Mouse (Mus musculus) neural tube, embryonic 14.5 days (tissue): ENCODE data around the gene Nt5m. TPM values are rescaled to one million over a fixed set of nuclear protein-coding genes. Genes with fewer than 3 reads are reported as not detected.

Source experiments
- ATAC-seq: fragments of 200-750 bp; cut with Nextera tagmentation; 2 replicates; pipeline ENCODE4 v1.8.0; 2017; ENCODE audit warnings: low read depth, mild to moderate bottlenecking, moderate TSS enrichment, moderate library complexity
- H3K27ac ChIP-seq: fragments of 300-500 bp; sonication (generic); 2 replicates; pipeline ENCODE4 v1.5.1; 2014; ENCODE audit warnings: low read depth, mild to moderate bottlenecking, control low read depth, low read length, moderate library complexity, mixed read lengths
- H3K27me3 ChIP-seq: fragments of 300-500 bp; sonication (generic); 2 replicates; pipeline ENCODE4 v1.6.1; 2014; ENCODE audit warnings: low read length; ENCODE audit not compliant: control insufficient read depth, insufficient read depth
- H3K36me3 ChIP-seq: fragments of 300-500 bp; sonication (generic); 2 replicates; pipeline ENCODE4 v1.6.1; 2014; ENCODE audit warnings: low read length, mixed read lengths; ENCODE audit not compliant: control insufficient read depth, insufficient read depth
- H3K4me1 ChIP-seq: fragments of 300-500 bp; sonication (generic); 2 replicates; pipeline ENCODE4 v1.6.1; 2014; ENCODE audit warnings: low read length; ENCODE audit not compliant: control insufficient read depth, insufficient read depth
- H3K4me2 ChIP-seq: fragments of 300-500 bp; sonication (generic); 2 replicates; pipeline ENCODE4 v1.6.1; 2014; ENCODE audit warnings: mild to moderate bottlenecking, low read depth, low read length, control low read depth
- H3K4me3 ChIP-seq: fragments of 300-500 bp; sonication (generic); 2 replicates; pipeline ENCODE4 v1.5.1; 2014; ENCODE audit warnings: low read depth, low read length, control low read depth, mixed read lengths
- H3K9ac ChIP-seq: fragments of 300-500 bp; sonication (generic); replicated peaks from 2 replicates; pipeline ENCODE4 v1.6.1; 2014; ENCODE audit warnings: low read depth, mild to moderate bottlenecking, control low read depth, low read length, mixed read lengths
- H3K9me3 ChIP-seq: fragments of 300-500 bp; sonication (generic); 2 replicates; pipeline ENCODE4 v1.6.1; 2016; ENCODE audit warnings: low read length; ENCODE audit not compliant: control insufficient read depth
- WGBS: fragments of 180-500 bp; shearing (Covaris S2); extraction: QIAGEN DNeasy Blood & Tissue Kit; methylation state at CpG from one replicate; pipeline ENCODE4 v1.1.7; 2014; 5-methylcytosine and 5-hydroxymethylcytosine counted together
- polyA plus RNA-seq: library from polyadenylated mRNA; unstranded; fragments of >200 nt; fragmentation: Nextera tagmentation; extraction: Ambion mirVana; gene quantifications from 2 replicates; pipeline ENCODE4 v1.2.1, GENCODE M21; 2014

The Nt5m gene
- polyA plus RNA-seq, result 69.6 and 80.7 TPM in 2 replicates

DNA sequence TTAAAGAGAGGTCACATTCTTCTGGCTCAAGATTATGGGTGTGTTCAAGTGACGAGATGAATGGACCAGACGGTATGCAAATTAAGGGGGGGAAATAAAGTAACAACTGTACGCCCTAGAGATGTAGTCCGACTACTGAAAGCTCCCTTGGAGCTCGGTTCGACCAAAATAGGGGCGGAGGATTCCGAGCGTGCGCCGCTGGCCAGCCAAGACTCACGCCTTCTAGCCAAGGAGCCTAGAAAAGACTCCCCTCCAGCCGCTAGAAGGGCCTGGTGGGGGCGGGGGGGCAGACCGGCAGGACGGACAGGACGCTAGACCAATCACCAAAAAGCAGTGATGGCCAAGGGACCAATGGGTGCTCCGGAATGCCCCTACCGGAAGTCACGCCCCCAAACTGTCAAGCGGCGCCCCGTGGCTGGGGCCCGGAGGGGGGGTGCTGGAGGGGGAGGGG is at the start of gene Nt5m:
TSS of gene Nt5m (plus strand) at position 440 of the 451 bp plus-strand sequence.
- Histone ChIP-seq H3K4me2 (peak within 1 kb of the TSS; percentile 57), H3K36me3 (peaks cover 10% of the 10 kb centered on the region), H3K27ac (peak within 1 kb of the TSS; percentile 96), H3K9me3 (no peaks in the 10 kb centered on the region), H3K9ac (peak within 1 kb of the TSS; percentile 87), H3K4me1 (peaks cover 17% of the 10 kb centered on the region), H3K27me3 (no peaks in the 10 kb centered on the region), H3K4me3 (peak within 1 kb of the TSS; percentile 79)
- under 1% methylated on average over 24 of the region's 24 CpGs for WGBS
- peak; percentile 97 for ATAC-seq

DNA sequence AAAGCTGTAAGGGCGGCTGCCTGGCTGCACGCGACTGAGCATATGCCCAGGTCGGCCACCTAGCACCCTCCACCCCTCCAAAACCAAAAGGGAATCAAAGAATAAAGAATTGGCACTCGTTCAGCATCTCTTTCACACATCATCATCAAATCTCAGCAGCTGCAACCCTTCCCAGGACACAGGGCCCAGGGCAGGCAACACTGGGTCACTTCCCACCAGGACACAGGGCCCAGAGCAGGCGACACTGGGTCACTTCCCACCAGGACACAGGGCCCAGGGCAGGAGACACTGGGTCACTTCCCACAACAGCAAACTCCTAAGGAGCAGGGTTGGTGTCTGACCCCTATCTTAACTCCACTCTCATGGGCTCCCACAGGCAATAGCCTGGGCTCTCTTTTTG is 45.9 kb upstream of the Nt5m start:
- Histone ChIP-seq H3K9ac (no peak overlapping the region), H3K27ac (no peak overlapping the region), H3K36me3 (peaks cover 64% of the 10 kb centered on the region), H3K4me2 (no peak overlapping the region), H3K4me3 (no peak overlapping the region), H3K9me3 (no peaks in the 10 kb centered on the region), H3K27me3 (no peaks in the 10 kb centered on the region), H3K4me1 (no peaks in the 10 kb centered on the region)
- no peak for ATAC-seq
- WGBS, result 93% methylated on average over 6 of the region's 6 CpGs

DNA sequence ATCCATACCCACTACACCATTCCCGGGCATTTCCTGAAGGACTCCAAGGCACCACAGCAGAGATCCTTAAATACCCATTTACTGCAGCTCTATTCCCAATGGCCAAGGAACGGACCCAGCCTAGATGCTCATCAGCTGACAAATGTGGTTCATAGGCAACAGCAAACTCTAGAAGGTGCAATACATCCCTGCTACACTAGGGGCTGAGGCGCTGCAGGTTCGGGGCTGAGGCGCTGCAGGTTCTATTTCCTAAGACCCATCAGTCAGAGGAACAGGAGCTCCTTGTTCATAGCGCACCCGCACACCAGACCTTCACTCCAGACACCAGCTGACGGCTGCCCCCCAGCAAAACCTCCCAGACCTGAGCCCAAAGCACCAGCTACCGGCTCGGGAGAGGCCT is 38.8 kb upstream of the Nt5m start:
- WGBS, result 95% methylated on average over 10 of the region's 10 CpGs
- Histone ChIP-seq H3K27me3 (no peaks in the 10 kb centered on the region), H3K27ac (no peak overlapping the region), H3K4me1 (no peaks in the 10 kb centered on the region), H3K9me3 (no peaks in the 10 kb centered on the region), H3K4me3 (no peak overlapping the region), H3K36me3 (peaks cover 88% of the 10 kb centered on the region), H3K9ac (no peak overlapping the region), H3K4me2 (no peak overlapping the region)
- no peak for ATAC-seq

DNA sequence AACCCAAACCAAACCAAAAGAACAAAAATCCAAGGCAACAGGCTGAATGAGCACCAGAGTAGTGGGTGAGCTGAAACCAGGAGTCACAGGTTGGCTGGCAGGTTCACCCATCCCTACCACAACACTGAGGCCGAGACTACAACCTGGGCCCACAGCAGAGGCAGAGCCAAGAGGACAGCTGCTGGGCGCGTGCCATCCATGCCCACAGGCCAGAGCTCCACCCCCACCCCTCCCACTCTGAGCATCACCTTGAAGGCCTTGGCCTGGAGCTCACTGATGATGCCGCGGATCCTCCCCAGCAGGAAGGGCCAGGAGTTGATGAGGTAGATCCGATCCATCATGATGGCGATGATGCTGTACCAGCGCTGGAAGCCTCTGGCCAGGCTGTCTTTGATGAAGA is 37.4 kb upstream of the Nt5m start:
- no peak overlapping the region for H3K4me2 ChIP-seq
- H3K4me1 ChIP-seq, result no peaks in the 10 kb centered on the region
- WGBS, result 96% methylated on average over 8 of the region's 8 CpGs
- H3K27me3 ChIP-seq, result no peaks in the 10 kb centered on the region
- no peaks in the 10 kb centered on the region for H3K9me3 ChIP-seq
- H3K36me3 ChIP-seq, result peaks cover 76% of the 10 kb centered on the region
- no peak for ATAC-seq
- no peak overlapping the region for H3K9ac ChIP-seq
- H3K4me3 ChIP-seq, result no peak overlapping the region
- H3K27ac ChIP-seq, result no peak overlapping the region

DNA sequence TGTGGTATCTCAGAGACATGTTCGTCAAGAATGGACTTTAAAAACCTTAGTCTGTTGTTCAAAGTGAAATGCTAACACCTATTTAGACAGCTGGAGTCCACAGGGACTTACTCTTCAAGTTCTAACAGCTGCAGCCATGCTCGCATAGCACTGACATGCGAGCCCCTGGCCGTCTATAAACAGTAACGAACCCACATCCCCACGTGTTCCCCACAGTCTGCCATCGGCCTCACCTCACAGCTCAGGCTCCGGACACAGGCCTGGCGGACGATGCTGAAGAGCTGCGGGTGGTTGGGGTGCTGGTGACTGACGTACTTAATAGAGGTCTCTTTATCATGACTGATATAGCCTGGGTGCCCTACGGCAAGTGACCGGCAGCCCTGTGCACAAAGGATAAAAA is 35.7 kb upstream of the Nt5m start:
- ATAC-seq, result no peak
- H3K4me2 ChIP-seq, result no peak overlapping the region
- peaks cover 3% of the 10 kb centered on the region for H3K4me1 ChIP-seq
- no peaks in the 10 kb centered on the region for H3K9me3 ChIP-seq
- 93% methylated on average over 14 of the region's 14 CpGs for WGBS
- peaks cover 60% of the 10 kb centered on the region for H3K36me3 ChIP-seq
- no peak overlapping the region for H3K9ac ChIP-seq
- no peak overlapping the region for H3K27ac ChIP-seq
- H3K4me3 ChIP-seq, result no peak overlapping the region
- no peaks in the 10 kb centered on the region for H3K27me3 ChIP-seq

DNA sequence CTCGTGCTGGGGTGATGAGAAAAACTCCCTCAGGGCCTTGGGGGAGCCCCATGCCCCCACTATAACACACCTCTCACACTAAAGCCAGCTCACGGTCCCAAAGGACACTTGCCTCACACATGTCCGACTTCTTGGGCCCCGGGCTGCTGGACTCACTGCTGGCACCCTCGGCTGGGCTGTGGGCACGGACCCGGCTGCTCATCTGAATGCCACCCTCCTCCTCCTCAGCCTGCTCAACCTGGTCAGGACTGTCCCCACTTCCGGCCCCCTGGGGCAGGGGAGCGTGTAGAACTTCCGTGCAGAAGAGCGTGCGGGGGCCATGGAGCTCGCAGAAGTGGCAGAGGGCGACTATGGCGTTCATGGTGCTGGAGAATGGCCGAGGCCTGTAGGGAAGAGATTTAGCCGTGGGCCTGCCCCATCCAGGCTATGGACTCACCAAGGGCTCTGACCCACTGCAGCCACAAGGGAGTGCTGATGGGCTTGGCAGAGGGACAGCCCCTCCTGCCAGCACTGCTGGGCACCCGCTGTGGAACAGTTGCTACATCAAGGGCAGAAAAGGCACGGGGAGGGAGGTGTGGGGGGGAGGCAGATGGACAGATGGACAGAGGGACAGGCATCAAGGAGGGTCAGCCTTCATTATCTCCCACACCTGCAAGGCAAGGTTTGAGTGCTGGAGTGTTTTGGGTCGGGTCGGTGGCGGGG is 34.7 kb upstream of the Nt5m start:
- peaks cover 51% of the 10 kb centered on the region for H3K36me3 ChIP-seq

DNA sequence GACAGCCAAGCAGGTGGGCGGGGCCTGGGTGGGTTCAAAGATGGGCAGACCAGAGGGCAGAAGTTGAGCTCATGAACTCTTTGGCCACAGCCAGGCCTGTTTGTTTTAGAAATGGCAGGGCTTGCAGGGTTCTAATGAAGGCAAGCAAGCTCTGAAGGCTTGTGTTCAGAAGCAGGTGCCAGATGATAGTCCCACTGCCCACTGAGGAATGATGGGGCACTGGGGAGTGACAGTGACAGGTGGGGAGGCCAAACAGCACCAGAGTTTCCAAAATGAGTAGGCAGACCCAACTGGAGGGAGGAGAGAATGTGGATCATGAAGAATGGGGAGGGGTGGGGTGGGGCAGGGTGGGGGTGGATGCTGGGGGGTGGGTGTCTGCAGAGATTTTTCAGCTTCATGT is 34.0 kb upstream of the Nt5m start:
- H3K4me3 ChIP-seq, result no peak overlapping the region
- H3K27ac ChIP-seq, result no peak overlapping the region
- H3K4me2 ChIP-seq, result no peak overlapping the region
- H3K27me3 ChIP-seq, result no peaks in the 10 kb centered on the region
- H3K4me1 ChIP-seq, result peaks cover 9% of the 10 kb centered on the region
- no peak overlapping the region for H3K9ac ChIP-seq
- H3K9me3 ChIP-seq, result no peaks in the 10 kb centered on the region
- WGBS, result 92% methylated on average over 1 of the region's 1 CpGs
- no peak for ATAC-seq
- H3K36me3 ChIP-seq, result peaks cover 44% of the 10 kb centered on the region

More for the DNA sequence above, 34.7 kb upstream of the Nt5m start:
- no peaks in the 10 kb centered on the region for H3K9me3 ChIP-seq
- no peak overlapping the region for H3K9ac ChIP-seq
- no peak overlapping the region for H3K27ac ChIP-seq
- H3K27me3 ChIP-seq, result no peaks in the 10 kb centered on the region
- peaks cover 9% of the 10 kb centered on the region for H3K4me1 ChIP-seq
- no peak overlapping the region for H3K4me2 ChIP-seq
- 94% methylated on average over 22 of the region's 22 CpGs for WGBS
- H3K4me3 ChIP-seq, result no peak overlapping the region
- no peak for ATAC-seq

DNA sequence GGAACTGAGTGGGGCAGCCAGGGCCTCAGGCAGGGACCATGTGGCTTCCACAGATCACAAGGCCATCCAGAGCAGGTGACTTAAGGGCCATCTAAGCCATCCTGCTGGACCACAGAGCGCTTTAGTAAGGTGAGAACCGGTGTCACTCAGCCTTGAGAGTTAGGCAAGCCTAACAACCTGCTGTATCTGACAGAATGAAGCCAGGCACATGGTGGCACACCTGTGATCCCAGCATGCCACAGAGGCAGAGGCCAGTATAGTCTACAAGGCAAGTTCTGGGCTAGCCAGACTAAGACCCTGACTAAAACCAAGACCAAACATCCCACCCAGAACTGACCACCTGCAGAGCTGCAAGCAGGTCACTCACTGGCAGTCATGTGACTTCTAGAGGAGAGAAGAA is 33.6 kb upstream of the Nt5m start:
- Histone ChIP-seq H3K4me2 (no peak overlapping the region), H3K9ac (0 out of 2 replicates have a peak overlapping the region, but pooled peaks have one; percentile 3), H3K27ac (no peak overlapping the region), H3K9me3 (no peaks in the 10 kb centered on the region), H3K4me1 (peaks cover 9% of the 10 kb centered on the region), H3K36me3 (peaks cover 40% of the 10 kb centered on the region), H3K4me3 (no peak overlapping the region), H3K27me3 (no peaks in the 10 kb centered on the region)
- 95% methylated on average over 2 of the region's 2 CpGs for WGBS
- no peak for ATAC-seq

DNA sequence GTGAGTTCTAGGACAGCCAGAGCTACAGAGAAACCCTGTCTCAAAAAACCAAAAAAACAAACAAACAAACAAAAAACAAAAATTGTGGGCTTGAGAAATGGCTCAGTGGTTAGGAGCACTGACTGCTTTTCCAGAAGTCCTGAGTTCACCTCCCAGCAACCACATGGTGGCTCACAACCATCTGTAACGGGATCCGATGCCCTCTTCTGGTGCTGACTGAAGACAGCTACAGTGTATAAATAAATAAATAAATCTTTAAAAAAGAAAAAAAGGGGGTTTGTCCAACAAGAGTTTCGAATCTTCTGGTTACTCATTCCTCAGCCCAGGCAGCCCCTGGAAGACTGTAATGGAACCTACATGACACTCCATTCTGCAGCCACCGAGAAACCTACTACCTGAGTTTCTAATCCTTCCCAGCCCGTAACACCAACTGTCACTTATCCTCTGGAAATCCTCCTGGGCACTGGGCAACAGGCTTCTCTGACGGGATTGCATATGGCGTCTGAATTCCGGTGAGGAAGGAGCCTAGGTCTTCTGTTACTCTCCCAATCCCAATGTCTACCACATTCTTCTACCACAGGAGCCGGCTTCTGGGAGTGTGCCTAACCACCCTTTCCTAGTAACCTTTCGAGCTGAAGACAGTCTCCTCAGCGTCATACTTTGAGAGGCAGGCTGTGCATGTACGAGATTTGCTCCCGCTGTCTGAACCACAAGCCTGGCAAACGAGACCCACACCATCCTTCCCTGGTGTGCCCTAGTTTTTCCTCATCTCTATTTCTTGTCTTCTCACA is 30.9 kb upstream of the Nt5m start:
- no peak overlapping the region for H3K27ac ChIP-seq
- peaks cover 14% of the 10 kb centered on the region; the same call in 1 of the 2 replicates for H3K36me3 ChIP-seq
- WGBS, result 68% methylated on average over 14 of the region's 14 CpGs
- peaks cover 9% of the 10 kb centered on the region for H3K4me1 ChIP-seq
- no peaks in the 10 kb centered on the region for H3K27me3 ChIP-seq
- H3K4me3 ChIP-seq, result peak overlapping the region; percentile 59
- H3K9ac ChIP-seq, result peak overlapping the region; percentile 90
- ATAC-seq, result no peak
- no peaks in the 10 kb centered on the region for H3K9me3 ChIP-seq
- peak overlapping the region; percentile 75 for H3K4me2 ChIP-seq
